Mouse (Mus musculus) intestine, postnatal 0 days (tissue): ENCODE data around the gene Disc1. TPM values are rescaled to one million over a fixed set of nuclear protein-coding genes. Genes with fewer than 3 reads are reported as not detected.

Experiments
- ATAC-seq: fragments of 200-750 bp; cut with Nextera tagmentation; 2 replicates; pipeline ENCODE4 v1.8.0; 2017; ENCODE audit warnings: mild to moderate bottlenecking, moderate TSS enrichment, moderate library complexity
- H3K27ac ChIP-seq: fragments of 300-500 bp; sonication (generic); 2 replicates; pipeline ENCODE4 v1.5.1; 2014; ENCODE audit warnings: mild to moderate bottlenecking, low read depth, low read length, moderate library complexity
- H3K27me3 ChIP-seq: fragments of 300-500 bp; sonication (generic); replicated peaks from 2 replicates; pipeline ENCODE4 v1.6.1; 2014; ENCODE audit warnings: low read length, mixed read lengths; ENCODE audit not compliant: control insufficient read depth, insufficient read depth
- H3K36me3 ChIP-seq: fragments of 300-500 bp; sonication (generic); 2 replicates; pipeline ENCODE4 v1.6.1; 2014; ENCODE audit warnings: mild to moderate bottlenecking, moderate library complexity; ENCODE audit not compliant: control insufficient read depth, insufficient read depth
- H3K4me1 ChIP-seq: fragments of 300-500 bp; sonication (generic); replicated peaks from 2 replicates; pipeline ENCODE4 v1.6.1; 2014; ENCODE audit warnings: antibody characterized with exemption, low read length, mixed read lengths; ENCODE audit not compliant: control insufficient read depth, insufficient read depth
- H3K4me2 ChIP-seq: fragments of 300-500 bp; sonication (generic); replicated peaks from 2 replicates; pipeline ENCODE4 v1.6.1; 2014; ENCODE audit warnings: low read depth, mild to moderate bottlenecking, moderate library complexity
- H3K4me3 ChIP-seq: fragments of 300-500 bp; sonication (generic); 2 replicates; pipeline ENCODE4 v1.5.1; 2014; ENCODE audit warnings: low read depth, low read length
- H3K9ac ChIP-seq: fragments of 300-500 bp; sonication (generic); 2 replicates; pipeline ENCODE4 v1.6.1; 2014; ENCODE audit warnings: mild to moderate bottlenecking, low read depth, low read length
- H3K9me3 ChIP-seq: fragments of 300-500 bp; sonication (generic); 2 replicates; pipeline ENCODE4 v1.6.1; 2016; ENCODE audit warnings: mixed run types; ENCODE audit not compliant: control insufficient read depth
- CTCF ChIP-seq: sonication (generic); IDR thresholded peaks from 2 replicates; pipeline ENCODE4 v1.5.1; 2016; ENCODE audit warnings: low read depth, mild to moderate bottlenecking, control low read depth, antibody characterized with exemption, moderate library complexity
- WGBS: fragments of 180-500 bp; shearing (Covaris S2); extraction: QIAGEN DNeasy Blood & Tissue Kit; methylation state at CpG from one replicate; pipeline ENCODE4 v1.1.7; 2014; 5-methylcytosine and 5-hydroxymethylcytosine counted together
- polyA plus RNA-seq: library from polyadenylated mRNA; unstranded; fragments of >200 nt; fragmentation: Nextera tagmentation; extraction: Ambion mirVana; gene quantifications from 2 replicates; pipeline ENCODE4 v1.2.1, GENCODE M21; 2015

Gene Disc1
- polyA plus RNA-seq, 1 experiment from 2014 or later: 0.40 TPM

- ATAC-seq: no peak
- no peak for TF ChIP-seq CTCF
Observed at GRCm38 (mm10) chr8:125252946-125253345, 199.0 kb downstream of the Disc1 start.

GRCm38 (mm10) chr8:125253505-125254180 lies 199.6 kb downstream of the Disc1 start:
- H3K4me1 ChIP-seq: no peaks in the 10 kb centered on the region
- no peak for TF ChIP-seq CTCF
- no peaks in the 10 kb centered on the region for H3K9me3 ChIP-seq
- peak overlapping the region; percentile 65 for H3K4me2 ChIP-seq
- no peaks in the 10 kb centered on the region for H3K27me3 ChIP-seq
- no peak overlapping the region for H3K27ac ChIP-seq
- WGBS: 40% methylated on average over 10 of the region's 10 CpGs
- no peaks in the 10 kb centered on the region for H3K36me3 ChIP-seq
- peak overlapping the region; percentile 30 for H3K4me3 ChIP-seq
- no peak overlapping the region for H3K9ac ChIP-seq
- ATAC-seq: peak; percentile 45; the same call in 1 of the 2 replicates

More at GRCm38 (mm10) chr8:125252946-125253345, 199.0 kb downstream of the Disc1 start:
- Histone ChIP-seq H3K36me3 (no peaks in the 10 kb centered on the region), H3K4me2 (no peak overlapping the region), H3K27me3 (no peaks in the 10 kb centered on the region), H3K4me1 (no peaks in the 10 kb centered on the region), H3K9me3 (no peaks in the 10 kb centered on the region), H3K27ac (no peak overlapping the region), H3K4me3 (no peak overlapping the region), H3K9ac (no peak overlapping the region)
- 96% methylated on average over 4 of the region's 4 CpGs for WGBS

- peak overlapping the region; percentile 65 for H3K4me2 ChIP-seq
- no peak overlapping the region for H3K9ac ChIP-seq
- H3K27ac ChIP-seq: no peak overlapping the region; the same call in 1 of the 2 replicates
- H3K4me1 ChIP-seq: no peaks in the 10 kb centered on the region
- no peak for ATAC-seq
- H3K4me3 ChIP-seq: peak overlapping the region; percentile 30
- no peaks in the 10 kb centered on the region for H3K9me3 ChIP-seq
- 29% methylated on average over 23 of the region's 23 CpGs for WGBS
- no peaks in the 10 kb centered on the region for H3K27me3 ChIP-seq
- no peaks in the 10 kb centered on the region for H3K36me3 ChIP-seq
- TF ChIP-seq CTCF: no peak
Observed at GRCm38 (mm10) chr8:125254188-125255005, 200.4 kb downstream of the Disc1 start.

- Histone ChIP-seq H3K36me3 (no peaks in the 10 kb centered on the region), H3K4me2 (no peak overlapping the region), H3K27me3 (no peaks in the 10 kb centered on the region), H3K27ac (no peak overlapping the region), H3K4me3 (no peak overlapping the region), H3K9me3 (no peaks in the 10 kb centered on the region), H3K4me1 (no peaks in the 10 kb centered on the region), H3K9ac (no peak overlapping the region)
- TF ChIP-seq CTCF: no peak
- ATAC-seq: no peak
- WGBS: 71% methylated on average over 11 of the region's 11 CpGs
Observed at GRCm38 (mm10) chr8:125255006-125255685, 201.2 kb downstream of the Disc1 start.

- H3K27me3 ChIP-seq: no peaks in the 10 kb centered on the region
- no peaks in the 10 kb centered on the region for H3K36me3 ChIP-seq
- no peak overlapping the region for H3K9ac ChIP-seq
- H3K27ac ChIP-seq: no peak overlapping the region
- ATAC-seq: no peak
- no peak overlapping the region for H3K4me3 ChIP-seq
- TF ChIP-seq CTCF: no peak
- no peaks in the 10 kb centered on the region for H3K9me3 ChIP-seq
- no peak overlapping the region for H3K4me2 ChIP-seq
- 73% methylated on average over 2 of the region's 2 CpGs for WGBS
- no peaks in the 10 kb centered on the region for H3K4me1 ChIP-seq
Observed at GRCm38 (mm10) chr8:125257660-125258059, 203.7 kb downstream of the Disc1 start.

- Histone ChIP-seq H3K36me3 (no peaks in the 10 kb centered on the region), H3K9me3 (no peaks in the 10 kb centered on the region), H3K9ac (no peak overlapping the region), H3K27ac (no peak overlapping the region), H3K4me3 (no peak overlapping the region), H3K4me2 (no peak overlapping the region), H3K27me3 (no peaks in the 10 kb centered on the region), H3K4me1 (no peaks in the 10 kb centered on the region)
- ATAC-seq: no peak
- WGBS: 86% methylated on average over 8 of the region's 8 CpGs
- no peak for TF ChIP-seq CTCF
Observed at GRCm38 (mm10) chr8:125258806-125259500, 205.0 kb downstream of the Disc1 start.
